Mouse (Mus musculus) midbrain, embryonic 11.5 days (tissue): ENCODE data around the gene Akap11. TPM values are rescaled to one million over a fixed set of nuclear protein-coding genes. Genes with fewer than 3 reads are reported as not detected.

Experiments used
- ATAC-seq: fragments of 200-750 bp; cut with Nextera tagmentation; 2 replicates; pipeline ENCODE4 v1.8.0; 2017; ENCODE audit warnings: moderate TSS enrichment, moderate library complexity; ENCODE audit not compliant: low FRiP score
- DNase-seq: peaks from one replicate; pipeline ENCODE4 v3.0.0; 2015; ENCODE audit warnings: low spot score; ENCODE audit errors: missing footprints
- H3K27ac ChIP-seq: fragments of 300-500 bp; sonication (generic); 2 replicates; pipeline ENCODE4 v1.5.1; 2014; ENCODE audit warnings: low read depth, low read length
- H3K27me3 ChIP-seq: fragments of 300-500 bp; sonication (generic); 2 replicates; pipeline ENCODE4 v1.6.1; 2014; ENCODE audit warnings: mild to moderate bottlenecking, low read length, moderate library complexity, mixed read lengths; ENCODE audit not compliant: control insufficient read depth, insufficient read depth
- H3K36me3 ChIP-seq: fragments of 300-500 bp; sonication (generic); 2 replicates; pipeline ENCODE4 v1.6.1; 2014; ENCODE audit warnings: mild to moderate bottlenecking, low read length, moderate library complexity, mixed read lengths; ENCODE audit not compliant: control insufficient read depth, insufficient read depth
- H3K4me1 ChIP-seq: fragments of 300-500 bp; sonication (generic); 2 replicates; pipeline ENCODE4 v1.6.1; 2014; ENCODE audit warnings: low read length; ENCODE audit not compliant: control insufficient read depth, insufficient read depth
- H3K4me2 ChIP-seq: fragments of 300-500 bp; sonication (generic); 2 replicates; pipeline ENCODE4 v1.6.1; 2014; ENCODE audit warnings: mild to moderate bottlenecking, moderate library complexity
- H3K4me3 ChIP-seq: fragments of 300-500 bp; sonication (generic); 2 replicates; pipeline ENCODE4 v1.5.1; 2014; ENCODE audit warnings: low read depth, low read length
- H3K9ac ChIP-seq: fragments of 300-500 bp; sonication (generic); 2 replicates; pipeline ENCODE4 v1.6.1; 2014; ENCODE audit warnings: low read length
- H3K9me3 ChIP-seq: fragments of 300-500 bp; sonication (generic); 2 replicates; pipeline ENCODE4 v1.6.1; 2016; ENCODE audit warnings: low read length; ENCODE audit not compliant: control insufficient read depth
- WGBS: fragments of 180-500 bp; shearing (Covaris S2); extraction: QIAGEN DNeasy Blood & Tissue Kit; methylation state at CpG from one replicate; pipeline ENCODE4 v1.1.7; 2014; 5-methylcytosine and 5-hydroxymethylcytosine counted together
- polyA plus RNA-seq: library from polyadenylated mRNA; unstranded; fragments of >200 nt; fragmentation: Nextera tagmentation; extraction: Ambion mirVana; gene quantifications from 2 replicates; pipeline ENCODE4 v1.2.1, GENCODE M21; 2014

The Akap11 gene
- polyA plus RNA-seq, 1 experiment from 2014 or later = 17.6 TPM

DNA sequence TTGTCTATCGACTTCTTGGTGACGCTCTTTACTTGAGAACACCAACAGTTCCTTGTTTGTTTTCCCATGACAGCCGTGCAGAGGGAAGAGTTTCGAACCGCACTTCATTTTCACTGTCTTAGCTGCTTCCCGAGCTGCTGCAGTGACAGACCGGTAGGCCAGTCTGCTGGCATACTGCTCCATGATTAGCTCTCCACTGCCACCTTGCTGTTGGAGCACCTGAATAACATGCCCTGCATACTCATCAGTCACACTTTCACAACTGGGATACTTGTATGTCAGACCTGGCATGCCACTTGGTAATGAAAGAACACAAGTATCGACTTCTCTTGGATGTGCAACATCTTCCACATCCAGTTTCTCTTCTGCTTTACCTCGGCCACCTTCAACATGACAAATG lies 25.9 kb downstream of the Akap11 start:
- no peaks in the 10 kb centered on the region for H3K9me3 ChIP-seq
- no peak overlapping the region for H3K27ac ChIP-seq
- no peaks in the 10 kb centered on the region for H3K27me3 ChIP-seq
- WGBS = 86% methylated on average over 9 of the region's 9 CpGs
- DNase-seq (peak; percentile 77), ATAC-seq (no peak)
- peaks cover 13% of the 10 kb centered on the region; the same call in 1 of the 2 replicates for H3K36me3 ChIP-seq
- no peak overlapping the region for H3K4me3 ChIP-seq
- no peak overlapping the region for H3K4me2 ChIP-seq
- H3K9ac ChIP-seq = no peak overlapping the region
- no peaks in the 10 kb centered on the region for H3K4me1 ChIP-seq

GRCm38 (mm10) chr14:78509791-78510190 lies 26.8 kb downstream of the Akap11 start:
- no peak overlapping the region for H3K4me3 ChIP-seq
- WGBS = 93% methylated on average over 6 of the region's 6 CpGs
- peak; percentile 51 for DNase-seq

GRCm38 (mm10) chr14:78500578-78500977 lies 36.0 kb downstream of the Akap11 start:
- Histone ChIP-seq H3K9me3 (no peaks in the 10 kb centered on the region), H3K27ac (no peak overlapping the region), H3K4me2 (no peak overlapping the region), H3K4me1 (no peaks in the 10 kb centered on the region), H3K9ac (no peak overlapping the region), H3K36me3 (peaks cover 3% of the 10 kb centered on the region; the same call in 1 of the 2 replicates), H3K4me3 (no peak overlapping the region), H3K27me3 (no peaks in the 10 kb centered on the region)
- no peak for ATAC-seq
- DNase-seq = no peak
- 71% methylated on average over 3 of the region's 3 CpGs for WGBS

More at GRCm38 (mm10) chr14:78509791-78510190, 26.8 kb downstream of the Akap11 start:
- Histone ChIP-seq H3K9ac (no peak overlapping the region), H3K36me3 (peaks cover 13% of the 10 kb centered on the region; the same call in 1 of the 2 replicates), H3K4me1 (no peaks in the 10 kb centered on the region), H3K9me3 (no peaks in the 10 kb centered on the region), H3K27ac (no peak overlapping the region), H3K4me2 (no peak overlapping the region), H3K27me3 (no peaks in the 10 kb centered on the region)
- no peak for ATAC-seq

DNA sequence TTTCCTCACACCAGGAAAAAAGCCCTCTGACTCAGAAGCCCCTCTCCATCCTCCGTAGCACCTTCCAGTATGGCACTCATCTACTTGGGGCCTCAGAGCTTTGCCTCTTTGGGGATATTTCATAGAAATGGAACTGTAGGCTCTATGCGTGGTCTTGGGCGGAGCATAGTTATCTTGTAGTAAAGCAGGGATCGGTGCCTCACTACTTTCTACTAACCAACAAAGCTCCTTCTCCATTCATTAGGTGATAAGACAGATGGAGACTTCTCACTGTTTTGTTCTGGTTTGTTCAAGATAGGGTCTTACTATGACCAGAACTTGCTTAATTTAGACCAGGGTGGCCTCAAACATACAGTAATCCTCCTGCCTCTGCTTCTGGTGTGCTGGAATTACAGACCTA lies 39.9 kb downstream of the Akap11 start:
- WGBS = 91% methylated on average over 4 of the region's 4 CpGs
- Histone ChIP-seq H3K4me1 (no peaks in the 10 kb centered on the region), H3K4me3 (no peak overlapping the region), H3K27ac (no peak overlapping the region), H3K36me3 (peaks cover 6% of the 10 kb centered on the region), H3K4me2 (no peak overlapping the region), H3K9ac (no peak overlapping the region), H3K9me3 (no peaks in the 10 kb centered on the region), H3K27me3 (no peaks in the 10 kb centered on the region)
- DNase-seq (no peak), ATAC-seq (no peak)

DNA sequence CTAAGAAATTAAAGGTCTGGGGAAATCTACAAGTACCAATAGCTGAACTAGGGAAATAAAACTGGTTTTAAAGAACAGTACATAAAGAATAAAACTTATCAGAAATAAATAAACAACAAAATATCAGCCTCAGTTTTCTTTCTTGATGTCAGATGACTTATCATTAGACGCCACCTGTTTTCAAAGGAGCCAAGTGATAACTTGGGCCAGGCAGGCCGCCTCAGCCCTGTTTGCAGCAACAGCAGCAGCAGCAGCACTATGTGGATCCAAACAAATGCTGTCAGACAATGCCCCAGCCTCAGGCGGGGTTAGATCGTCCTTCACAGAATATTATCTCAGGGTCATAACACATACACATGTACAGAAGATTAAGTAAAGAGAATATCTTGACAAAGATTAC lies 41.4 kb downstream of the Akap11 start:
- Histone ChIP-seq H3K27me3 (no peaks in the 10 kb centered on the region), H3K4me2 (no peak overlapping the region), H3K9me3 (no peaks in the 10 kb centered on the region), H3K4me1 (no peaks in the 10 kb centered on the region), H3K9ac (no peak overlapping the region), H3K27ac (no peak overlapping the region), H3K4me3 (no peak overlapping the region), H3K36me3 (peaks cover 3% of the 10 kb centered on the region)
- WGBS = 87% methylated on average over 4 of the region's 4 CpGs
- DNase-seq = no peak
- ATAC-seq = no peak

DNA sequence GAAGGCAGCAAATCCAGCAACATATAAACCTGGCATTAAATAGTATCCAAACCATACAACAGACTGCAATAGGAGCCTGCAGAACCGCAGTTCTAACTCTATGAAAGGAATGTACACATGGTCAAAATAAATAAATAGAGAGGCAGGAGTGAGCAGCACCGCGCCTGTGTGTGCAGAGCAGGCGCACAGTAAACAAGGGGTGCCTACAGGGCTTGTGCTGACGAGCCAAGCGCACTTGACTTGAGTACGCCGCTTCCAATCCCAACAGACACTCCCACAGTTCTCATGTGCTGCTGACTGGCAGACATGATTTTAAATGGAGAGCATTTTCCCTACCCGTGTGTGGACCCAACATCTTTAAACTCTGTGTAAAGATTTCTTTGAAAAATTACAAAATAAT lies 44.0 kb downstream of the Akap11 start:
- Histone ChIP-seq H3K36me3 (peaks cover 3% of the 10 kb centered on the region), H3K9me3 (no peaks in the 10 kb centered on the region), H3K27me3 (no peaks in the 10 kb centered on the region), H3K27ac (no peak overlapping the region), H3K4me2 (no peak overlapping the region), H3K9ac (no peak overlapping the region), H3K4me1 (no peaks in the 10 kb centered on the region), H3K4me3 (no peak overlapping the region)
- ATAC-seq (no peak), DNase-seq (no peak)
- 83% methylated on average over 9 of the region's 9 CpGs for WGBS

DNA sequence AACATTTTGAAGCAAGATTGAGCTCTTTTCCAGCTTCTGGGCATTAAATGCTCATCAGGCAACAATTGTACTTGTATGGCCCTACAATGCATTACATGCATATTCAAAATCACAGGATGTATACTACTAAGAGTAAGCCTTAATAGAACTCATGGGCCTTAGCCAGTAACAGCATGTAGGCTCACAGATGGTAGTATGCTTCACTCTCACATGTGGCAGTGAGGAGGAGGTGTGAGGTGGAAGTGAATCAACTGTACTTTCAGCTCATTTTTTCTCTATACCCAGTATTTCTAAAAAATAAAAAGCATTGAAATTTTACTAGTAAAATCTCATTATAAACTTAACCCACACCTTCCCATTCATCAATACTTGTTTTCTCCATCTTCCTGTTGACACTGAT lies 45.2 kb downstream of the Akap11 start:
- Histone ChIP-seq H3K9me3 (no peaks in the 10 kb centered on the region), H3K4me2 (no peak overlapping the region), H3K4me1 (no peaks in the 10 kb centered on the region), H3K4me3 (no peak overlapping the region), H3K27me3 (no peaks in the 10 kb centered on the region), H3K27ac (no peak overlapping the region), H3K36me3 (peaks cover 3% of the 10 kb centered on the region), H3K9ac (no peak overlapping the region)
- no peak for DNase-seq
- ATAC-seq = no peak

DNA sequence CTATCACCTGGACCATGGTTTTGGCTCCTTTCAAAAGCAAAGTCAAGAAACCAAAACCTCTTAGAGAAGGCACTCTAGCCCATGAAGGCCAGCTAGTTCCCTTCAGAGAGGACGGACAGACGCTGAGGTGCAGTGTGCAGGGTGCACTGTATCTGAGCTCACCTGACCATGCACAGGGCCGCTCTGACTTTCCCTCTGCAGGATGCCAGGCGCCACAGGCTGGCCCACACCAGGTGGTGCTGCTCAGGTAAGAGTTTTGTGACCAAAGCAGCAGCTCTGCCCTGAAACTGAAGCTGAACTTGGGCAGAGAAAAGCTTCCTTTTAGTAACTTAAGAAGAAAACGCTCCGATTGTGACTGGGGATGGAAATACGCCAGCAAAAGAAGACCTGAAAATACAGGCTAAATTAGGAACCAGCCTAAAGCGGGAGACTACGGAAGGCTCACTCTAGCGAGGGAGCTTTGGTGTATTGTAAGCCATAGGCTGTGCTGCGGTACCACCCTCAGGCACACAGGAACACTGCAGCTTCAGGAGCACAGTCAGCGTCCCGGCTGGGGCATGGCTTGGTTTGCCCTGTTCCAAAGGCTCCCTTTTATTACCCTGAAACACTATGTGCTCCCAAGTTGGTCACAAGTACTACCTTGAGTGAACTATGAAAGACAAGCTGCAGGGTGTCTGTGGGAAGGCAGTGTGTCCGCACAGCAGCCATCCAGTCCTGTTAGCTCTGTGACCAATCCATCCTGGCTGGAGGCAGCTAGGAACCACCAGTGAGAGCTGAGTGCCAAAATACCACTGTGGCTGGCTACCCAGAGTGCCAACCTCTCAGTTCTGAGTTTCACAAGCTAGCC lies 54.0 kb downstream of the Akap11 start:
- Histone ChIP-seq H3K27me3 (no peaks in the 10 kb centered on the region), H3K9ac (no peak overlapping the region), H3K36me3 (no peaks in the 10 kb centered on the region), H3K4me3 (no peak overlapping the region), H3K27ac (no peak overlapping the region), H3K4me2 (no peak overlapping the region), H3K9me3 (no peaks in the 10 kb centered on the region), H3K4me1 (no peaks in the 10 kb centered on the region)
- DNase-seq (no peak), ATAC-seq (peak; percentile 84)
- 26% methylated on average over 14 of the region's 14 CpGs for WGBS

GRCm38 (mm10) chr14:78474058-78474457 lies 62.5 kb downstream of the Akap11 start:
- Histone ChIP-seq H3K4me1 (no peaks in the 10 kb centered on the region), H3K9me3 (no peaks in the 10 kb centered on the region), H3K36me3 (no peaks in the 10 kb centered on the region), H3K9ac (no peak overlapping the region), H3K27me3 (no peaks in the 10 kb centered on the region), H3K4me2 (no peak overlapping the region), H3K27ac (no peak overlapping the region), H3K4me3 (no peak overlapping the region)
- no peak for ATAC-seq
- DNase-seq = no peak
- 92% methylated on average over 3 of the region's 3 CpGs for WGBS
